In genomic region chr8:102899525-102899924, GRCm38 (mm10) we compare ENCODE assay signal across 16 mouse cellular contexts.
"Had no signal": no experiment of that assay in that cellular context is flagged by ENCODE, and none has a peak within 500 bp of the region (broad histone marks: within the 10 kb centered on the region; RNA-seq: fewer than 3 reads in every experiment).

No protein-coding gene starts in this region.

- H3K9me3 ChIP-seq: neural tube, embryonic 12.5 days; neural tube, embryonic 13.5 days; neural tube, embryonic 15.5 days; stomach, embryonic 15.5 days had no signal

- H3K4me3 ChIP-seq: neural tube, embryonic 12.5 days; neural tube, embryonic 13.5 days; neural tube, embryonic 15.5 days; stomach, embryonic 15.5 days had no signal

- H3K36me3 ChIP-seq: neural tube, embryonic 12.5 days; neural tube, embryonic 13.5 days; neural tube, embryonic 15.5 days; stomach, embryonic 15.5 days had no signal

- H3K4me1 ChIP-seq: neural tube, embryonic 12.5 days; neural tube, embryonic 13.5 days; stomach, embryonic 15.5 days had no signal

- H3K4me2 ChIP-seq: neural tube, embryonic 12.5 days; neural tube, embryonic 13.5 days; neural tube, embryonic 15.5 days; stomach, embryonic 15.5 days had no signal

- H3K9ac ChIP-seq: neural tube, embryonic 12.5 days; neural tube, embryonic 13.5 days; neural tube, embryonic 15.5 days; stomach, embryonic 15.5 days had no signal

- DNase-seq: right cerebral cortex, adult 18-20 months; right cerebral cortex, postnatal 14 days; right cerebral cortex, postnatal 25 days; right cerebral cortex, postnatal 4 days; spleen, adult 18-20 months; thymus, adult 18-20 months; thymus, adult 2 months; thymus, postnatal 14 days; thymus, postnatal 25 days; thymus, postnatal 36 days; thymus, postnatal 4 days had no signal

- H3K27me3 ChIP-seq: neural tube, embryonic 12.5 days; neural tube, embryonic 13.5 days; neural tube, embryonic 15.5 days; stomach, embryonic 15.5 days had no signal

- H3K27ac ChIP-seq: neural tube, embryonic 12.5 days; neural tube, embryonic 13.5 days; neural tube, embryonic 15.5 days; stomach, embryonic 15.5 days; stomach, postnatal 0 days had no signal
